Mouse (Mus musculus): ENCODE data around the gene Hebp1. TPM values are rescaled to one million over a fixed set of nuclear protein-coding genes. Genes with fewer than 3 reads are reported as not detected.

The Hebp1 gene
- polyA plus RNA-seq, 1 experiment from 2014 or later: 21.2 TPM

DNA sequence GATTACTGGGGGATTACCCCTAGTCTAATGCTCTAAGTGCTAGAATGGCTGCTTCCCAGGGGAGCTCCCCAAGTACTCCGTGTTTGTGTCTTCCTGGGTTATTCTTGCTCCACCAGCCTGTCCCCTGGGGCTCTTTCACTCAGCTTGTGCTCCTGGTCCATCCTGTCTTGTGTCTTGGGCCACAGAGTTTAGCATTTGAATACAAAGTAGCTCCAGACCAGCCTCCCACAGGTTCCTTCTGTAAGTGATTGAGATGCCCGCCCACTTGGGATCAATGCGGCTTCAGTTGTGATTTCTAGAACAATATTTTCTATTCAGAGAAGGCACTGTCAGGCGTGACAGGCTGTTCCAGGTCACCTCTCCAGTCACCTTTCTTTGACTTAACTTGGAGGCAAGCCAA is 4.1 kb downstream of the Hebp1 start:
- DNase-seq (ENCODE audit: low spot score): no peak
- Histone ChIP-seq H3K4me3 (no peak overlapping the region), H3K4me1 (peaks cover 20% of the 10 kb centered on the region), H3K9me3 (no peaks in the 10 kb centered on the region), H3K36me3 (no peaks in the 10 kb centered on the region), H3K27ac (no peak overlapping the region), H3K27me3 (ENCODE audit: insufficient read depth, poor library complexity, severe bottlenecking) (peaks cover 8% of the 10 kb centered on the region; the same call in 1 of the 2 replicates)
- WGBS: 59% methylated on average over 4 of the region's 4 CpGs

DNA sequence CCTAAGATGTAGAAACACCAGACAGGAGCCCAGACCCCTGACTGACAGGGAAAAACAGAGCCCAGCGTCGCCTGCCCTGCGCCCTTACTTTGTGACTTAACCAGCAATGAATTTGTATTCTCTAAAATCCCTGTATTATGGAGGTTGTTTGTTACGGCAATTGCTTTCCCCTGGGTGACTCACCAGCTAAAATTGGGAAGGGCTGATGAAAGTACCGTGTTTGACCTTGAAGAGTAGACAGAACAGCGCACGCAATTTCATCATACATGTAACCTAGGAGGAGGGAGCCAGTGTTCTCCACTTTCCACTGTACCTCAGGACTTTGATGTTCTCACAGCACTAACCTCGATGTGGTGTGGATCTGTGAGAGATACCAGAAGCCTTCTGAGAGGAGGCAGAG is 4.8 kb downstream of the Hebp1 start:
- Histone ChIP-seq H3K9me3 (no peaks in the 10 kb centered on the region), H3K27ac (no peak overlapping the region), H3K27me3 (ENCODE audit: insufficient read depth, poor library complexity, severe bottlenecking) (peaks cover 8% of the 10 kb centered on the region; the same call in 1 of the 2 replicates), H3K36me3 (no peaks in the 10 kb centered on the region), H3K4me3 (no peak overlapping the region), H3K4me1 (peaks cover 14% of the 10 kb centered on the region)
- DNase-seq (ENCODE audit: low spot score): no peak
- 71% methylated on average over 8 of the region's 8 CpGs for WGBS

DNA sequence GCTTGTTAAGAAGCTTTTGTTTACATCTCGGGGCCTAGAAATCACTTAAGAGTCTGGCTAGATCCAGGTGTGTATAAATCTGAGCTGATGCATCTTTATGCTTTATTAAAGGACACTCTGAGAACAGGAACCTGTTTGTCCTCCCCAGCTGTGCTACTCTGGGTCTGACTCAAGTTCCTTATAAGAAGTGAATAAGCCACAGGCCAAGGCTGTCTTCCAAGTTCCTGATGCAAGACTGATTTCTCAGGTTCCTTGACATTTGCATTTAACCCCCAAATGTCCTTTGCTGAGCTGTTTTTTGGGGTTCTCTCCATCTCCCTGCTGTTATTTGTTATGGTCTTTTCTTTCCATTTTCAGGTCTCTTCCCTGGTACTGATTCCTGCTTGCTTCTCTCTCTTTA is 5.9 kb downstream of the Hebp1 start:
- no peaks in the 10 kb centered on the region for H3K36me3 ChIP-seq
- H3K4me1 ChIP-seq: peaks cover 12% of the 10 kb centered on the region
- DNase-seq (ENCODE audit: low spot score): no peak
- WGBS: 83% methylated on average over 1 of the region's 1 CpGs
- H3K27ac ChIP-seq: no peak overlapping the region
- no peaks in the 10 kb centered on the region for H3K9me3 ChIP-seq
- peaks cover 8% of the 10 kb centered on the region; the same call in 1 of the 2 replicates for H3K27me3 ChIP-seq (ENCODE audit: insufficient read depth, poor library complexity, severe bottlenecking)
- no peak overlapping the region for H3K4me3 ChIP-seq

GRCm38 (mm10) chr6:135190122-135190521 is 7.7 kb downstream of the Hebp1 start:
- H3K9me3 ChIP-seq: no peaks in the 10 kb centered on the region
- H3K27ac ChIP-seq: 0 out of 2 replicates have a peak overlapping the region, but pooled peaks have one; percentile 6
- WGBS: 72% methylated on average over 6 of the region's 6 CpGs
- H3K27me3 ChIP-seq (ENCODE audit: insufficient read depth, poor library complexity, severe bottlenecking): peaks cover 3% of the 10 kb centered on the region; the same call in 1 of the 2 replicates
- no peaks in the 10 kb centered on the region for H3K36me3 ChIP-seq
- H3K4me3 ChIP-seq: no peak overlapping the region
- H3K4me1 ChIP-seq: peaks cover 14% of the 10 kb centered on the region
- no peak for DNase-seq (ENCODE audit: low spot score)

DNA sequence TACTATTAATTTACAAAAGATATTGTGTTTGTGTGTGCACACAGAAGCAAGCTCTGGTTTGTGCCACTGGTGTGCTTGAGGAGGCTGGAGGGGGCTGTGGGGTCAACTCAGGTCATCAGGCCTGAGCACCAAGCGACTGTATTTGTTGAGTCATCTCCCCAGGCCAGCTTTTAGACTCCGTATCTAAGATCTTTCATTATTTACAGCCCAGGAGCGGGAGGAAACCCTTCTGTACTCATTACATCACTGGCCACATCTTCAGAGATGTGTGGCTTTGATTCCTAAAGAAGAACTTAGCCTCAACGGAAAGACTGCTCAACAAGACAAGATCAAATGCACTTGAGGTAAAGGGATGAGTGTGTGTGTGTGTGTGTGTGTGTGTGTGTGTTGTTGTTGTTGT is 9.2 kb downstream of the Hebp1 start:
- 50% methylated on average over 4 of the region's 4 CpGs for WGBS
- no peaks in the 10 kb centered on the region for H3K36me3 ChIP-seq
- no peak overlapping the region for H3K27ac ChIP-seq
- peaks cover 13% of the 10 kb centered on the region for H3K4me1 ChIP-seq
- H3K4me3 ChIP-seq: no peak overlapping the region
- no peaks in the 10 kb centered on the region for H3K9me3 ChIP-seq
- 0 out of 2 replicates have a peak, but pooled peaks cover 3% of the 10 kb centered on the region for H3K27me3 ChIP-seq (ENCODE audit: insufficient read depth, poor library complexity, severe bottlenecking)
- no peak for DNase-seq (ENCODE audit: low spot score)

DNA sequence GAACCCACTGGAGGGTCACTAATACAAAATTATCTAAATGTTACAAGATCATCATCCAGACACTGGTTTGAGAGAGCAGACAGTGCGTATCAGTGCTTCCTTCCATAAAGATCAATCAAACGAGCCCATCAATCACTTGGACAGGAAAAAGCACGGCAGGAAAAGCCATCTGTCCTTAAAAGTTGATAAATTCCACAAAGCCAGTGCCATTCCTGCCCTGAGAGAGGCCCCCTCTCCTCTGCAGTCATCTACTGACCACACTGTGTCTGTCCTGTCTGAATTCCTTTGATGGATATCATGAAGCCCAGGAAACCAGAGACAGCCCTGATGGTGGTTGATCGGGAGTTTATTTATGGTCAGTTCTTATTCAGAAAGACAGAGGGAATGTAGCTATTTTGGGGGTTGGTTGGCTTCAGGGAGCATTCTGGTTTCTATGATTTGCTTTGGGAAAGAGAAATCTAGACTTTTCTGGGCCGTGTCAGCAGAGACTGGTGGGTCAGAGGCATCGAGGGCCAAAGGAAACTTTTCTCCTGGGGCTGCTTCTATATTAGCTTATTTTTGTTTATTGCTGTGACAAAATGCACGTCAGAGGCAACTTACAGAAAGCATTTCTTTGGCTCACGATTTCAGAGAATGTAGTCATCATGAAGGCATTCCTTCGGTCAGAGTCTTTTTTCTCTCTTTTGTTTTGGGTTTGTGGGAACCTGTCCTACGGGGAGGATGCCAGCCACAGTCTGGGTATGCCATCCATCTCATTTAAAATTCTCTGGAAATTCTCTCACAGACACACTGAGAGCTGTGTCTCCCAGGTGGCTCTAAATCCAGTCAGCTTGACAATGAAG is 10.5 kb downstream of the Hebp1 start:
- Histone ChIP-seq H3K27me3 (ENCODE audit: insufficient read depth, poor library complexity, severe bottlenecking) (0 out of 2 replicates have a peak, but pooled peaks cover 3% of the 10 kb centered on the region), H3K27ac (no peak overlapping the region), H3K4me1 (peaks cover 12% of the 10 kb centered on the region), H3K9me3 (no peaks in the 10 kb centered on the region), H3K36me3 (no peaks in the 10 kb centered on the region), H3K4me3 (no peak overlapping the region)
- whole genome bisulfite sequencing: 49% methylated on average over 10 of the region's 10 CpGs
- DNase-seq (ENCODE audit: low spot score): no peak

GRCm38 (mm10) chr6:135183961-135184360 is 13.9 kb downstream of the Hebp1 start:
- H3K27me3 ChIP-seq (ENCODE audit: insufficient read depth, poor library complexity, severe bottlenecking): no peaks in the 10 kb centered on the region
- H3K27ac ChIP-seq: no peak overlapping the region
- H3K36me3 ChIP-seq: no peaks in the 10 kb centered on the region
- peaks cover 14% of the 10 kb centered on the region for H3K4me1 ChIP-seq
- 37% methylated on average over 8 of the region's 8 CpGs for WGBS
- no peaks in the 10 kb centered on the region for H3K9me3 ChIP-seq
- H3K4me3 ChIP-seq: no peak overlapping the region
- no peak for DNase-seq (ENCODE audit: low spot score)

DNA sequence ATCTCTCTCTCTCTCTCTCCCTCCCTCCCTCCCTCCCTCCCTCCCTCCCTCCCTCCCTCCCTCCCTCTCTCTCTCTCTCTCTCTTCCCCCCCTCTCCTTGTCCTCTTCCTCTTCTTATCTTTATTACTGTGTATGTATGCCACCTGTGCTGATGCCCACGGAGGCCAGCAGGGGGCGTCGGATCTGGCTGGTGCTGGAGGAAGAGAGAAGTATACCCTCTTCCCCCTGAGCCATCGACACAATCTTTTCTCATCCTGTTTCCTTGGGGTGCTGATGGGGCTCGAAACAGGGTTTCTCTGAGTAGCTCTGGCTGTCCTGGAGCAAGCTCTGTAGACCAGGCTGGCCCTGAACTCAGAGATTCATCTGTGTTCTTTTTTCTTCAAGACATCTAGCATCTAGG is 14.9 kb downstream of the Hebp1 start:
- H3K4me3 ChIP-seq: no peak overlapping the region
- H3K27me3 ChIP-seq (ENCODE audit: insufficient read depth, poor library complexity, severe bottlenecking): 0 out of 2 replicates have a peak, but pooled peaks cover 5% of the 10 kb centered on the region
- H3K27ac ChIP-seq: no peak overlapping the region
- no peaks in the 10 kb centered on the region for H3K9me3 ChIP-seq
- H3K36me3 ChIP-seq: no peaks in the 10 kb centered on the region
- peaks cover 17% of the 10 kb centered on the region for H3K4me1 ChIP-seq
- DNase-seq (ENCODE audit: low spot score): no peak
- WGBS: 52% methylated on average over 5 of the region's 5 CpGs

DNA sequence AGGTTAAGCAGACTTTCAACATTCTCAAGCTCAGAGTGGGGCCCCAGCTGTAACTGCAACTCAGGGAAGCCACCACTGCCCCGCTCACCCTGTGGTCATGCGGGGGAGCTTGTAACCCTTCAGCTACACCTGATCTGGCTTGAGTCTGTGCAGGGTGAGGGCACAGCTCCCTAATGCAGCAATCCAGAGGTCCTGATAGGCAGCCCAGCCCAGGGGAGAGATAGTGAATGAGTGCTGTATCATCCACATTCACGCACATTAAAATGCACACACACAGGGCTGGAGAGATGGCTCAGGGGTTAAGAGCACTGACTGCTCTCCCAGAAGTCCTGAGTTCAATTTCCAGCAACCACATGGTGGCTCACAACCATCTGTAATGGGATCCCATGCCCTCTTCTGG is 19.2 kb downstream of the Hebp1 start:
- DNase-seq (ENCODE audit: low spot score): no peak
- H3K9me3 ChIP-seq: no peaks in the 10 kb centered on the region
- H3K4me3 ChIP-seq: no peak overlapping the region
- 0 out of 2 replicates have a peak, but pooled peaks cover 5% of the 10 kb centered on the region for H3K27me3 ChIP-seq (ENCODE audit: insufficient read depth, poor library complexity, severe bottlenecking)
- 35% methylated on average over 3 of the region's 3 CpGs for WGBS
- H3K4me1 ChIP-seq: 0 out of 2 replicates have a peak, but pooled peaks cover 5% of the 10 kb centered on the region
- no peaks in the 10 kb centered on the region for H3K36me3 ChIP-seq
- H3K27ac ChIP-seq: no peak overlapping the region

DNA sequence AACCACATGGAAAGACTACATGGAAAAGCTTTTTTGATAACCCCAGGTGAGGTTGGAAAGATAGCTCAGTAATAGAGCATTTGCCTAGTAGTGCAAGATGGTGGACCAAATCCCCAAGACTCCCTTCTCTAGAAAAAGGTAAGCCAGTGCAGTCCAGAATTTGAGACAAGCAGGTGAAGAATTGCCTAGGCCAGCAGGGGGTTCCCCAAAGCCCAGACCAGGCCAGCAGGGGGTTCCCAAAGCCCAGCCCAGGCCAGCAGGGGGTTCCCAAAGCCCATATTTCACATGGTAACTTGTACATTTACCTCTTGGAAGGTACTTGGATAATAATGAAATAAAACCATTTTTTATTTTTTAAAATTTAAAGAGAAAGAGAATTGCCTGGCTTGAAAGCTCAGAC is 20.6 kb downstream of the Hebp1 start:
- Histone ChIP-seq H3K4me1 (0 out of 2 replicates have a peak, but pooled peaks cover 5% of the 10 kb centered on the region), H3K27me3 (ENCODE audit: insufficient read depth, poor library complexity, severe bottlenecking) (0 out of 2 replicates have a peak, but pooled peaks cover 5% of the 10 kb centered on the region), H3K27ac (no peak overlapping the region), H3K36me3 (no peaks in the 10 kb centered on the region), H3K4me3 (no peak overlapping the region), H3K9me3 (no peaks in the 10 kb centered on the region)
- no peak for DNase-seq (ENCODE audit: low spot score)

DNA sequence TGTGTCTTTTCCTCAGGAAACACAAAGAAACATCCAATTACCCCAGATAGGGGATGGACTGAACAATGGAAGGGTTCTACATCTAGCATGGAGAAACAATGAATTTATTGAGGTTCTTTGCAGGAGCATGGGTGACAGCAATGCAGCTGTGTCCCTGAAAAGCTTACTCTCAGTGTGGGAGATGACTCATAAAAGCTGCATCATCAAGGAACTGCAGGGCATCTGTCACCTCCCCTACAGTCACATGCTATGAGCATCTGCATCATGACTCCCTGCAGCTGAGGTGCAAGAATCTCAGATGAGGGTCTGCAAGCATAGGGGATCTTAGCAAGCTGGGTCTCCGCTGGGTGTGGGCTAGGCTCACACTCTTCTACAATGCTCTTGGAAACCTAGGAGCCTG is 22.8 kb downstream of the Hebp1 start:
- WGBS: 95% methylated on average over 1 of the region's 1 CpGs
- DNase-seq (ENCODE audit: low spot score): no peak
- Histone ChIP-seq H3K27me3 (ENCODE audit: insufficient read depth, poor library complexity, severe bottlenecking) (0 out of 2 replicates have a peak, but pooled peaks cover 5% of the 10 kb centered on the region), H3K4me3 (no peak overlapping the region), H3K4me1 (0 out of 2 replicates have a peak, but pooled peaks cover 2% of the 10 kb centered on the region), H3K9me3 (no peaks in the 10 kb centered on the region), H3K27ac (no peak overlapping the region), H3K36me3 (no peaks in the 10 kb centered on the region)

DNA sequence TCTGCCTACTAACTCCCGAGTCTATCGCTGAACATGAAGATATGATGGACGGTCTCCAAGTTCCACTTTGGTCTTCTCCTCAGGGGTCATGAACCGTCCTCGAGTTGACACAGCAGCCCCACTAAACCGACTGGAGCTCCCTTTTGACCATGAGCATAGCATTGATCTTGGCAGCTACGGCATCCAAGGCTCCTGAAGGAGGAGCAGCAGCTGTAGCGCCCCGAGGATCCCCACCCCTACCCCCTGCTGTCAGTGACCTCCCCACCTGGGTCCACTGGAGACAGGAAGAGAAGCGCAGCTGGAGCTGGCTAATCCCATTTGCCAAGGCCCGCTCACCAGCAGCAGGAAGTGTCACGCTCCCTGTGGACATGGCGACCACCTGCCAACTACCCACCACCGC is 26.1 kb downstream of the Hebp1 start:
- no peak overlapping the region for H3K4me3 ChIP-seq
- no peaks in the 10 kb centered on the region for H3K9me3 ChIP-seq
- no peak overlapping the region for H3K27ac ChIP-seq
- DNase-seq (ENCODE audit: low spot score): no peak
- H3K36me3 ChIP-seq: no peaks in the 10 kb centered on the region
- H3K27me3 ChIP-seq (ENCODE audit: insufficient read depth, poor library complexity, severe bottlenecking): no peaks in the 10 kb centered on the region
- H3K4me1 ChIP-seq: peaks cover 11% of the 10 kb centered on the region
- 59% methylated on average over 14 of the region's 14 CpGs for WGBS

DNA sequence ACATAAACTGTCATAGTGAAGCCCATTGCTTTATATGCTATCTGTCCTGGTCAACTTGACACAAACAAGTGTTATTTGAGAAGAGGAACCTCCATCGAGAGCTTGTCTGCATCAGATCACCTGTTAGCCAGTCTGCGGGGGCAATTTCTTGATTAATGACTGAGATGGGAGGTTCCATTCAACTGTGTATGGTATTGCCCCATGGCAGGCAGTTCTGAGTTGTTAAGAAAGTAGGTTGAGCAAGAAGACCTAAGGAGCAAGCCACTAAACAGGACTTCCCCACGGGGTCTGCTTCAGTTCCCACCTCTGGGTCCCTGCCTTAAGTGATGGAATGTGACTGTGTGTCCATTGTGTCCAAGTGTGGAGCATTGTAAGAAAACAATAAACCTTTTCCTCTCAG is 28.6 kb downstream of the Hebp1 start:
- DNase-seq (ENCODE audit: low spot score): no peak
- Histone ChIP-seq H3K27me3 (ENCODE audit: insufficient read depth, poor library complexity, severe bottlenecking) (no peaks in the 10 kb centered on the region; the same call in 1 of the 2 replicates), H3K27ac (no peak overlapping the region), H3K4me3 (no peak overlapping the region), H3K4me1 (peaks cover 18% of the 10 kb centered on the region), H3K36me3 (no peaks in the 10 kb centered on the region), H3K9me3 (no peaks in the 10 kb centered on the region)
- 93% methylated on average over 3 of the region's 3 CpGs for WGBS
